Mouse (Mus musculus) neural tube, embryonic 14.5 days (tissue): ENCODE measurements around the gene Gga3. TPM values are rescaled to one million over a fixed set of nuclear protein-coding genes. Genes with fewer than 3 reads are reported as not detected.

Experiments used
- ATAC-seq: fragments of 200-750 bp; cut with Nextera tagmentation; 2 replicates; pipeline ENCODE4 v1.8.0; 2017; ENCODE audit warnings: low read depth, mild to moderate bottlenecking, moderate TSS enrichment, moderate library complexity
- H3K27ac ChIP-seq: fragments of 300-500 bp; sonication (generic); 2 replicates; pipeline ENCODE4 v1.5.1; 2014; ENCODE audit warnings: low read depth, mild to moderate bottlenecking, control low read depth, low read length, moderate library complexity, mixed read lengths
- H3K27me3 ChIP-seq: fragments of 300-500 bp; sonication (generic); 2 replicates; pipeline ENCODE4 v1.6.1; 2014; ENCODE audit warnings: low read length; ENCODE audit not compliant: control insufficient read depth, insufficient read depth
- H3K36me3 ChIP-seq: fragments of 300-500 bp; sonication (generic); 2 replicates; pipeline ENCODE4 v1.6.1; 2014; ENCODE audit warnings: low read length, mixed read lengths; ENCODE audit not compliant: control insufficient read depth, insufficient read depth
- H3K4me1 ChIP-seq: fragments of 300-500 bp; sonication (generic); 2 replicates; pipeline ENCODE4 v1.6.1; 2014; ENCODE audit warnings: low read length; ENCODE audit not compliant: control insufficient read depth, insufficient read depth
- H3K4me2 ChIP-seq: fragments of 300-500 bp; sonication (generic); 2 replicates; pipeline ENCODE4 v1.6.1; 2014; ENCODE audit warnings: mild to moderate bottlenecking, low read depth, low read length, control low read depth
- H3K4me3 ChIP-seq: fragments of 300-500 bp; sonication (generic); 2 replicates; pipeline ENCODE4 v1.5.1; 2014; ENCODE audit warnings: low read depth, low read length, control low read depth, mixed read lengths
- H3K9ac ChIP-seq: fragments of 300-500 bp; sonication (generic); replicated peaks from 2 replicates; pipeline ENCODE4 v1.6.1; 2014; ENCODE audit warnings: low read depth, mild to moderate bottlenecking, control low read depth, low read length, mixed read lengths
- H3K9me3 ChIP-seq: fragments of 300-500 bp; sonication (generic); 2 replicates; pipeline ENCODE4 v1.6.1; 2016; ENCODE audit warnings: low read length; ENCODE audit not compliant: control insufficient read depth
- WGBS: fragments of 180-500 bp; shearing (Covaris S2); extraction: QIAGEN DNeasy Blood & Tissue Kit; methylation state at CpG from one replicate; pipeline ENCODE4 v1.1.7; 2014; 5-methylcytosine and 5-hydroxymethylcytosine counted together
- polyA plus RNA-seq: library from polyadenylated mRNA; unstranded; fragments of >200 nt; fragmentation: Nextera tagmentation; extraction: Ambion mirVana; gene quantifications from 2 replicates; pipeline ENCODE4 v1.2.1, GENCODE M21; 2014

Gga3 gene
- polyA plus RNA-seq, 1 experiment from 2014 or later: 35.2 TPM

GRCm38 (mm10) chr11:115535401-115536037 is 68.3 kb downstream of the Gga3 start:
- peak overlapping the region; percentile 98 for H3K27ac ChIP-seq
- H3K4me1 ChIP-seq: peaks cover 15% of the 10 kb centered on the region
- peaks cover 21% of the 10 kb centered on the region; the same call in 1 of the 2 replicates for H3K36me3 ChIP-seq
- under 1% methylated on average over 57 of the region's 84 CpGs for WGBS
- H3K4me2 ChIP-seq: peak overlapping the region; percentile 79
- peak; percentile 73 for ATAC-seq
- H3K9ac ChIP-seq: peak overlapping the region; percentile 87
- H3K4me3 ChIP-seq: peak overlapping the region; percentile 94
- no peaks in the 10 kb centered on the region for H3K9me3 ChIP-seq
- no peaks in the 10 kb centered on the region for H3K27me3 ChIP-seq

- no peak for ATAC-seq
- peak overlapping the region; percentile 98 for H3K27ac ChIP-seq
- H3K27me3 ChIP-seq: no peaks in the 10 kb centered on the region
- H3K9me3 ChIP-seq: no peaks in the 10 kb centered on the region
- H3K4me3 ChIP-seq: peak overlapping the region; percentile 94
- H3K36me3 ChIP-seq: peaks cover 21% of the 10 kb centered on the region; the same call in 1 of the 2 replicates
- WGBS: 8% methylated on average over 11 of the region's 11 CpGs
- H3K4me2 ChIP-seq: peak overlapping the region; percentile 79
- H3K9ac ChIP-seq: peak overlapping the region; percentile 87
- peaks cover 15% of the 10 kb centered on the region for H3K4me1 ChIP-seq
Observed at GRCm38 (mm10) chr11:115534759-115535371, 69.0 kb downstream of the Gga3 start.

Other genes starting within 250 kb of the Gga3 start
- 41.7 and 45.7 TPM in 2 replicates for gene Hid1, start 236.3 kb downstream of the Gga3 start, polyA plus RNA-seq
- 27.3 and 28.6 TPM in 2 replicates for gene Cdr2l, start 222.1 kb downstream of the Gga3 start, polyA plus RNA-seq
- gene Mrpl58, start 200.3 kb downstream of the Gga3 start, polyA plus RNA-seq: 207 and 211 TPM in 2 replicates
- gene Atp5h, start 184.1 kb downstream of the Gga3 start, polyA plus RNA-seq: 928 and 1,005 TPM in 2 replicates
- 28.8 and 33.7 TPM in 2 replicates for gene Kctd2, start 183.9 kb downstream of the Gga3 start, polyA plus RNA-seq
- not detected in 2 replicates for gene Trim80, start 163.5 kb downstream of the Gga3 start, polyA plus RNA-seq
- gene Slc16a5, start 141.6 kb downstream of the Gga3 start, polyA plus RNA-seq: 0.15 TPM in 2 replicates
- 15.5 and 19.4 TPM in 2 replicates for gene Armc7, start 128.4 kb downstream of the Gga3 start, polyA plus RNA-seq
- gene Nt5c, start 112.2 kb downstream of the Gga3 start, polyA plus RNA-seq: 84.4 and 95.8 TPM in 2 replicates
- gene Jpt1, start 89.7 kb downstream of the Gga3 start, polyA plus RNA-seq: 1,282 and 1,347 TPM in 2 replicates
- gene Sumo2, start 67.8 kb downstream of the Gga3 start, polyA plus RNA-seq: 994 and 1,036 TPM in 2 replicates
- gene Nup85, start 39.6 kb downstream of the Gga3 start, polyA plus RNA-seq: 98.2 and 98.9 TPM in 2 replicates
- gene Mrps7, start 126 bp downstream of the Gga3 start, polyA plus RNA-seq: 76.5 and 79.0 TPM in 2 replicates
- 11.0 and 12.3 TPM in 2 replicates for gene Mif4gd, start 8.9 kb upstream of the Gga3 start, polyA plus RNA-seq
- 45.3 and 53.0 TPM in 2 replicates for gene Slc25a19, start 24.2 kb upstream of the Gga3 start, polyA plus RNA-seq
- 115 and 126 TPM in 2 replicates for gene Grb2, start 104.5 kb upstream of the Gga3 start, polyA plus RNA-seq
- 17.0 and 21.7 TPM in 2 replicates for gene Tmem94, start 161.4 kb upstream of the Gga3 start, polyA plus RNA-seq
- gene Caskin2, start 209.6 kb upstream of the Gga3 start, polyA plus RNA-seq: 9.5 and 13.1 TPM in 2 replicates
- gene Tsen54, start 210.7 kb upstream of the Gga3 start, polyA plus RNA-seq: 16.8 and 17.0 TPM in 2 replicates
- 0.50 and 0.80 TPM in 2 replicates for gene Llgl2, start 220.0 kb upstream of the Gga3 start, polyA plus RNA-seq